27 mouse cellular contexts compared by ENCODE assay signal in the genomic region with DNA sequence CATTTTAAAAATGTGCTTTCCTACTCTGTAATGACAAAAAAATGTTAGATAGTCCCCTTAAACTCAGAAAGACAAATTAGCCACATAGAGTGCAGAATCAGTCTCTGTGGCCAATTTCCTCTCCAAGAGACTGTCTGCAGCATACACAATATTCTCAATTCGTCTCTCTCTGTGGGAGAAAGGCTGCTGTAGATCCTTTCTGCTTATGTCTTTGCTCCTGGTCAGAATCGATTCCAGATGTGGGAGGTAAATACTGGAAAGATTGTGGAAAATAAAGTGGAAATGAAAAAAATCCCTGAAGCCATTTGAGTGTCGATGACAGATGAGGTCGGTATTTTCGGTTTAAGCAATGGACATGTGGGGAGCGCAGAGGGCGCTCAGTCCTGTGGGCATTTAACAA.
DNase-seq lines count a peak whose midpoint lies in the region; ATAC-seq and TF ChIP-seq lines count a peak whose summit lies in the region.
"Had no signal": no experiment of that assay in that cellular context is flagged by ENCODE, and none has a peak within 500 bp of the region (broad histone marks: within the 10 kb centered on the region; RNA-seq: fewer than 3 reads in every experiment).

No protein-coding gene starts in this region.

- H3K4me3 ChIP-seq in lung, embryonic 16.5 days (ENCODE audit: low read length) = no peak overlapping the region
- H3K4me3 ChIP-seq in lung, postnatal 0 days (ENCODE audit: low read depth, low read length) = no peak overlapping the region
- no peak overlapping the region for H3K4me3 ChIP-seq in embryonic facial prominence, embryonic 12.5 days
- H3K4me3 ChIP-seq in limb, embryonic 15.5 days = no peak overlapping the region
- no peak overlapping the region for H3K4me3 ChIP-seq in kidney, embryonic 14.5 days (ENCODE audit: low read length)
- no peak overlapping the region for H3K4me3 ChIP-seq in kidney, embryonic 15.5 days (replicated peaks)
- H3K4me3 ChIP-seq: erythroblast, embryonic 14.5 days; forebrain, embryonic 13.5 days; left cerebral cortex, adult 2 months; liver, embryonic 13.5 days; midbrain, embryonic 12.5 days; neural tube, embryonic 12.5 days had no signal

- no peaks in the 10 kb centered on the region for H3K9me3 ChIP-seq in lung, embryonic 16.5 days (ENCODE audit: control insufficient read depth, low read length)
- no peaks in the 10 kb centered on the region for H3K9me3 ChIP-seq in lung, postnatal 0 days (ENCODE audit: low read length)
- no peaks in the 10 kb centered on the region for H3K9me3 ChIP-seq in embryonic facial prominence, embryonic 12.5 days
- no peaks in the 10 kb centered on the region for H3K9me3 ChIP-seq in limb, embryonic 15.5 days
- no peaks in the 10 kb centered on the region for H3K9me3 ChIP-seq in kidney, embryonic 14.5 days (ENCODE audit: control insufficient read depth, low read length)
- H3K9me3 ChIP-seq in kidney, embryonic 15.5 days (replicated peaks) = no peaks in the 10 kb centered on the region
- H3K9me3 ChIP-seq: forebrain, embryonic 13.5 days; liver, embryonic 13.5 days; midbrain, embryonic 12.5 days; neural tube, embryonic 12.5 days had no signal

- no peaks in the 10 kb centered on the region for H3K36me3 ChIP-seq in lung, embryonic 16.5 days (ENCODE audit: control insufficient read depth, insufficient read depth, low read length)
- no peaks in the 10 kb centered on the region for H3K36me3 ChIP-seq in lung, postnatal 0 days (ENCODE audit: insufficient read depth, low read length)
- no peaks in the 10 kb centered on the region for H3K36me3 ChIP-seq in embryonic facial prominence, embryonic 12.5 days
- no peaks in the 10 kb centered on the region for H3K36me3 ChIP-seq in limb, embryonic 15.5 days
- H3K36me3 ChIP-seq in kidney, embryonic 14.5 days (ENCODE audit: control insufficient read depth, insufficient read depth, low read length) = no peaks in the 10 kb centered on the region
- no peaks in the 10 kb centered on the region for H3K36me3 ChIP-seq in kidney, embryonic 15.5 days
- H3K36me3 ChIP-seq: liver, embryonic 13.5 days; midbrain, embryonic 12.5 days; neural tube, embryonic 12.5 days had no signal

- no peaks in the 10 kb centered on the region for H3K27me3 ChIP-seq in lung, embryonic 16.5 days (ENCODE audit: control insufficient read depth, insufficient read depth, low read depth, low read length)
- H3K27me3 ChIP-seq in lung, postnatal 0 days (replicated peaks; ENCODE audit: insufficient read depth, low read length) = no peaks in the 10 kb centered on the region
- H3K27me3 ChIP-seq in embryonic facial prominence, embryonic 12.5 days = no peaks in the 10 kb centered on the region
- H3K27me3 ChIP-seq in limb, embryonic 15.5 days = no peaks in the 10 kb centered on the region
- 0 out of 2 replicates have a peak, but pooled peaks cover 4% of the 10 kb centered on the region for H3K27me3 ChIP-seq in kidney, embryonic 14.5 days (ENCODE audit: control insufficient read depth, insufficient read depth, low read length)
- H3K27me3 ChIP-seq in kidney, embryonic 15.5 days = 0 out of 2 replicates have a peak, but pooled peaks cover 5% of the 10 kb centered on the region
- H3K27me3 ChIP-seq: forebrain, embryonic 13.5 days; liver, embryonic 13.5 days; neural tube, embryonic 12.5 days had no signal

- no peaks in the 10 kb centered on the region for H3K4me1 ChIP-seq in lung, embryonic 16.5 days (replicated peaks; ENCODE audit: control insufficient read depth, insufficient read depth, low read length)
- H3K4me1 ChIP-seq in lung, postnatal 0 days (ENCODE audit: insufficient read depth, low read depth, low read length) = no peaks in the 10 kb centered on the region
- peaks cover 40% of the 10 kb centered on the region for H3K4me1 ChIP-seq in embryonic facial prominence, embryonic 12.5 days
- peaks cover 27% of the 10 kb centered on the region; the same call in 1 of the 2 replicates for H3K4me1 ChIP-seq in limb, embryonic 15.5 days
- 0 out of 2 replicates have a peak, but pooled peaks cover 5% of the 10 kb centered on the region for H3K4me1 ChIP-seq in kidney, embryonic 14.5 days (ENCODE audit: control insufficient read depth, insufficient read depth, low read length)
- peaks cover 14% of the 10 kb centered on the region for H3K4me1 ChIP-seq in kidney, embryonic 15.5 days
- H3K4me1 ChIP-seq: liver, embryonic 13.5 days had no signal

- TF ChIP-seq CTCF in lung, postnatal 0 days (IDR thresholded peaks at IDR 0.05) = no peak

- H3K4me2 ChIP-seq in lung, embryonic 16.5 days (ENCODE audit: low read depth, low read length) = 0 out of 2 replicates have a peak overlapping the region, but pooled peaks have one; percentile 12
- H3K4me2 ChIP-seq in lung, postnatal 0 days (replicated peaks; ENCODE audit: low read depth, low read length) = no peak overlapping the region
- peak overlapping the region; percentile 7; the same call in 1 of the 2 replicates for H3K4me2 ChIP-seq in embryonic facial prominence, embryonic 12.5 days (replicated peaks)
- H3K4me2 ChIP-seq in limb, embryonic 15.5 days = no peak overlapping the region
- H3K4me2 ChIP-seq in kidney, embryonic 14.5 days (replicated peaks; ENCODE audit: low read depth, low read length) = no peak overlapping the region
- H3K4me2 ChIP-seq in kidney, embryonic 15.5 days = no peak overlapping the region
- H3K4me2 ChIP-seq: forebrain, embryonic 13.5 days; heart, embryonic 11.5 days; liver, embryonic 13.5 days; midbrain, embryonic 12.5 days; neural tube, embryonic 12.5 days had no signal

- ATAC-seq in lung, embryonic 16.5 days (ENCODE audit: low read depth) = no peak
- no peak for ATAC-seq in lung, postnatal 0 days
- ATAC-seq in embryonic facial prominence, embryonic 12.5 days (ENCODE audit: insufficient number of reproducible peaks, insufficient read depth, low FRiP score, low TSS enrichment) = no peak
- no peak for ATAC-seq in limb, embryonic 15.5 days (ENCODE audit: insufficient number of reproducible peaks, low FRiP score, low TSS enrichment, low read depth)
- no peak for ATAC-seq in kidney, embryonic 14.5 days (ENCODE audit: low FRiP score, low TSS enrichment)
- ATAC-seq in kidney, embryonic 15.5 days (replicated peaks; ENCODE audit: low FRiP score) = no peak
- ATAC-seq: CD4-positive, CD25-positive, alpha-beta regulatory T cell, adult 4 months; forebrain, embryonic 13.5 days had no signal

- H3K27ac ChIP-seq in lung, embryonic 16.5 days (ENCODE audit: low read length) = no peak overlapping the region
- H3K27ac ChIP-seq in lung, postnatal 0 days (ENCODE audit: low read length) = no peak overlapping the region
- H3K27ac ChIP-seq in embryonic facial prominence, embryonic 12.5 days = no peak overlapping the region
- H3K27ac ChIP-seq in limb, embryonic 15.5 days = no peak overlapping the region
- H3K27ac ChIP-seq in kidney, embryonic 14.5 days (ENCODE audit: low read depth, low read length) = no peak overlapping the region
- no peak overlapping the region for H3K27ac ChIP-seq in kidney, embryonic 15.5 days
- H3K27ac ChIP-seq: forebrain, embryonic 13.5 days; kidney, postnatal 0 days; left cerebral cortex, adult 2 months; liver, embryonic 13.5 days; midbrain, embryonic 12.5 days; neural tube, embryonic 12.5 days had no signal

- no peak for DNase-seq in lung, postnatal 0 days (ENCODE audit: low spot score)
- peak; percentile 69 for DNase-seq in forelimb bud, embryonic 11.5 days (ENCODE audit: low read depth, low spot score)
- DNase-seq in adrenal gland, adult 8-10 months = no peak
- DNase-seq: adrenal gland, postnatal 36 days; cerebellum, adult 9-10 months; gastrocnemius, postnatal 10 days; kidney, adult 11 months; layer of hippocampus, adult 9-11 months; liver, embryonic 13.5 days; lung, adult 2 months; retina, postnatal 1 day; right cerebral cortex, postnatal 25 days; spleen, adult 18-20 months; thymus, postnatal 25 days had no signal

- WGBS in lung, embryonic 16.5 days = 64% methylated on average over 7 of the region's 7 CpGs
- 65% methylated on average over 7 of the region's 7 CpGs for WGBS in lung, postnatal 0 days
- 30% methylated on average over 7 of the region's 7 CpGs for WGBS in embryonic facial prominence, embryonic 12.5 days
- WGBS in limb, embryonic 15.5 days = 37% methylated on average over 7 of the region's 7 CpGs
- WGBS in kidney, embryonic 14.5 days = 78% methylated on average over 7 of the region's 7 CpGs
- 63% methylated on average over 7 of the region's 7 CpGs for WGBS in kidney, embryonic 15.5 days

- TF ChIP-seq EP300 in lung, postnatal 0 days (IDR thresholded peaks at IDR 0.05) = no peak

- H3K9ac ChIP-seq in lung, embryonic 16.5 days (ENCODE audit: low read length) = no peak overlapping the region
- H3K9ac ChIP-seq in lung, postnatal 0 days (replicated peaks; ENCODE audit: low read depth) = no peak overlapping the region
- H3K9ac ChIP-seq in embryonic facial prominence, embryonic 12.5 days = no peak overlapping the region
- 0 out of 2 replicates have a peak overlapping the region, but pooled peaks have one; percentile 7 for H3K9ac ChIP-seq in limb, embryonic 15.5 days
- H3K9ac ChIP-seq in kidney, embryonic 14.5 days (ENCODE audit: low read depth, low read length) = no peak overlapping the region
- no peak overlapping the region for H3K9ac ChIP-seq in kidney, embryonic 15.5 days
- H3K9ac ChIP-seq: forebrain, embryonic 13.5 days; liver, embryonic 13.5 days; midbrain, embryonic 12.5 days; neural tube, embryonic 12.5 days had no signal

Comparison
In these comparisons a context has a peak if more than half of its experiments do, and no peak if none do; other contexts are left out.
1. H3K4me2 ChIP-seq: peak in lung, embryonic 16.5 days (single experiment) and embryonic facial prominence, embryonic 12.5 days (single experiment); none in lung, postnatal 0 days (single experiment), limb, embryonic 15.5 days (single experiment), kidney, embryonic 14.5 days (single experiment) and kidney, embryonic 15.5 days (single experiment).